Mouse (Mus musculus) CH12.LX (cell line): ENCODE measurements at regions not wholly inside any gene's neighbourhood (a gene's known extent, or its start where the extent isn't known, plus 50 kb on each side); places are given as distances from the start of the nearest gene placed in this dataset.
A peak's percentile ranks its signal among the peaks of the same experiment; 100 is the strongest.

ENCODE experiments used
- DNase-seq: peaks from one replicate; pipeline ENCODE4 v3.0.0-alpha.2; 2013; ENCODE audit errors: extremely low read depth
- H3K27ac ChIP-seq: 2 replicates; pipeline ENCODE4 v1.5.1; 2012; ENCODE audit warnings: low read depth, mild to moderate bottlenecking, control low read depth, moderate library complexity; ENCODE audit not compliant: insufficient read depth
- H3K27me3 ChIP-seq: replicated peaks from 2 replicates; pipeline ENCODE3; 2012; ENCODE audit warnings: inconsistent platforms
- H3K36me3 ChIP-seq, 2 experiments: replicated peaks in 1 of 2; 2 replicates each; pipeline versions ENCODE3 to v1.6.1; 2012; ENCODE audit warnings: inconsistent platforms in 1 of 2, low read length in 1 of 2, mild to moderate bottlenecking in 1 of 2, mixed read lengths in 1 of 2, moderate library complexity in 1 of 2; ENCODE audit not compliant: control insufficient read depth in 1 of 2, insufficient read depth in 1 of 2
- H3K4me1 ChIP-seq, 2 experiments: 2 replicates each; pipeline ENCODE4 v1.6.1; 2012; ENCODE audit warnings: inconsistent platforms in 1 of 2, moderate library complexity in 1 of 2; ENCODE audit not compliant: insufficient read depth in 2 of 2, control insufficient read depth in 1 of 2
- H3K4me2 ChIP-seq: 2 replicates; pipeline ENCODE4 v1.6.1; 2012; ENCODE audit warnings: low read depth, mild to moderate bottlenecking, control low read depth; ENCODE audit not compliant: poor library complexity, insufficient read depth, severe bottlenecking
- H3K4me3 ChIP-seq, 3 experiments: fragments of 150-350 bp in 1 of 3; sonication (generic) in 1 of 3; replicated peaks in 1 of 3; 2 replicates each; pipeline versions ENCODE3 to v1.5.1; 2011 to 2012; ENCODE audit warnings: low read depth in 2 of 3, low read length in 2 of 3, mild to moderate bottlenecking in 2 of 3, moderate library complexity in 2 of 3, control low read depth in 1 of 3, improper control_type of control experiment in 1 of 3, inconsistent platforms in 1 of 3, mixed read lengths in 1 of 3; ENCODE audit not compliant: poor library complexity in 1 of 3
- H3K79me2 ChIP-seq: replicated peaks from 2 replicates; pipeline ENCODE4 v1.6.1; 2012; ENCODE audit warnings: mild to moderate bottlenecking, moderate library complexity; ENCODE audit not compliant: control insufficient read depth, poor library complexity, insufficient read depth, severe bottlenecking; ENCODE audit errors: extremely low read depth
- H3K9ac ChIP-seq: 2 replicates; pipeline ENCODE4 v1.6.1; 2012; ENCODE audit warnings: low read depth, mild to moderate bottlenecking, control low read depth, moderate library complexity; ENCODE audit not compliant: insufficient read depth
- H3K9me3 ChIP-seq: replicated peaks from 2 replicates; pipeline ENCODE3; 2012; ENCODE audit warnings: low read length, inconsistent platforms, mixed read lengths
- BHLHE40 ChIP-seq: IDR thresholded peaks from 2 replicates; pipeline ENCODE4 v1.6.1; 2011; ENCODE audit warnings: mild to moderate bottlenecking, low read depth, low read length, improper control_type of control experiment
- CHD1 ChIP-seq: IDR thresholded peaks from 2 replicates; pipeline ENCODE4 v1.6.1; 2012; ENCODE audit warnings: low read depth, low read length, improper control_type of control experiment, inconsistent platforms
- CHD2 ChIP-seq: IDR thresholded peaks from 2 replicates; pipeline ENCODE4 v1.6.1; 2011; ENCODE audit warnings: low read length, improper control_type of control experiment
- E2F4 ChIP-seq: IDR thresholded peaks from 2 replicates; pipeline ENCODE4 v1.6.1; 2011; ENCODE audit warnings: low read depth, low read length, improper control_type of control experiment; ENCODE audit not compliant: insufficient replicate concordance
- EP300 ChIP-seq: IDR thresholded peaks from 2 replicates; pipeline ENCODE4 v1.6.1; 2011; ENCODE audit warnings: low read length, improper control_type of control experiment
- GABPA ChIP-seq: IDR thresholded peaks from 2 replicates; pipeline ENCODE4 v1.6.1; 2012; ENCODE audit warnings: low read depth, low read length, improper control_type of control experiment, inconsistent platforms; ENCODE audit not compliant: insufficient replicate concordance
- HCFC1 ChIP-seq: IDR thresholded peaks from 2 replicates; pipeline ENCODE4 v1.6.1; 2012; ENCODE audit warnings: low read depth, mild to moderate bottlenecking, inconsistent platforms, low read length, improper control_type of control experiment
- JUN ChIP-seq: IDR thresholded peaks from 2 replicates; pipeline ENCODE4 v1.6.1; 2011; ENCODE audit warnings: low read depth, mild to moderate bottlenecking, low read length, improper control_type of control experiment, moderate library complexity; ENCODE audit not compliant: insufficient read depth
- MAFK ChIP-seq: IDR thresholded peaks from 2 replicates; pipeline ENCODE4 v1.6.1; 2011; ENCODE audit warnings: low read length, improper control_type of control experiment; ENCODE audit not compliant: insufficient replicate concordance
- MAX ChIP-seq: IDR thresholded peaks from 2 replicates; pipeline ENCODE4 v1.6.1; 2011; ENCODE audit warnings: low read length, improper control_type of control experiment
- MAZ ChIP-seq: IDR thresholded peaks from 2 replicates; pipeline ENCODE4 v1.6.1; 2012; ENCODE audit warnings: low read depth, mild to moderate bottlenecking, inconsistent platforms, low read length, improper control_type of control experiment, moderate library complexity
- MEF2A ChIP-seq: IDR thresholded peaks from 2 replicates; pipeline ENCODE4 v1.6.1; 2014; ENCODE audit warnings: low read depth, mild to moderate bottlenecking, inconsistent platforms, low read length, improper control_type of control experiment, borderline replicate concordance
- MXI1 ChIP-seq: IDR thresholded peaks from 2 replicates; pipeline ENCODE4 v1.6.1; 2011; ENCODE audit warnings: mild to moderate bottlenecking, low read depth, low read length, improper control_type of control experiment
- MYC ChIP-seq: IDR thresholded peaks from 2 replicates; pipeline ENCODE4 v1.6.1; 2011; ENCODE audit warnings: low read depth, mild to moderate bottlenecking, improper control_type of control experiment, low read length
- NELFE ChIP-seq: IDR thresholded peaks from 2 replicates; pipeline ENCODE4 v1.6.1; 2011; ENCODE audit warnings: low read depth, low read length, improper control_type of control experiment
- PAX5 ChIP-seq: IDR thresholded peaks from 2 replicates; pipeline ENCODE4 v1.6.1; 2012; ENCODE audit warnings: low read length, inconsistent platforms, mixed read lengths
- RCOR1 ChIP-seq: conservative IDR thresholded peaks from 2 replicates; pipeline ENCODE4 v1.6.1; 2012; ENCODE audit warnings: low read depth, mild to moderate bottlenecking, inconsistent platforms, low read length, improper control_type of control experiment
- SIN3A ChIP-seq: IDR thresholded peaks from 2 replicates; pipeline ENCODE4 v1.6.1; 2012; ENCODE audit warnings: low read length, improper control_type of control experiment, inconsistent platforms
- SMC3 ChIP-seq: IDR thresholded peaks from 2 replicates; pipeline ENCODE4 v1.6.1; 2011; ENCODE audit warnings: low read depth, low read length, improper control_type of control experiment
- TCF12 ChIP-seq: IDR thresholded peaks from 2 replicates; pipeline ENCODE4 v1.6.1; 2014; ENCODE audit warnings: low read depth, mild to moderate bottlenecking, inconsistent platforms, low read length, improper control_type of control experiment
- USF2 ChIP-seq: conservative IDR thresholded peaks from 2 replicates; pipeline ENCODE4 v1.6.1; 2011; ENCODE audit warnings: low read depth, low read length, improper control_type of control experiment
- ZC3H11A ChIP-seq: IDR thresholded peaks from 2 replicates; pipeline ENCODE4 v1.6.1; 2012; ENCODE audit warnings: low read depth, mild to moderate bottlenecking, inconsistent platforms, low read length, improper control_type of control experiment
- ZNF384 ChIP-seq: IDR thresholded peaks from 2 replicates; pipeline ENCODE4 v1.6.1; 2012; ENCODE audit warnings: low read depth, low read length, improper control_type of control experiment, inconsistent platforms
- dilution Hi-C: fragments of 300-500 bp; cut with MboI; formaldehyde crosslinking; loops from 2 replicates; pipeline ENCODE4 v1.14.3; 2020; ENCODE audit warnings: low sequenced_read_pairs; ENCODE audit not compliant: extremely low pct_unique_long_range_greater_than_20kb, extremely low pct_ligation_motif_present
- in situ Hi-C: fragments of 300-500 bp; cut with MboI; formaldehyde crosslinking; loops from 3 replicates; pipeline ENCODE4 v1.14.3; 2019; ENCODE audit warnings: low sequenced_read_pairs, low pct_ligation_motif_present, low pct_unique_long_range_greater_than_20kb, mixed read lengths

DNA sequence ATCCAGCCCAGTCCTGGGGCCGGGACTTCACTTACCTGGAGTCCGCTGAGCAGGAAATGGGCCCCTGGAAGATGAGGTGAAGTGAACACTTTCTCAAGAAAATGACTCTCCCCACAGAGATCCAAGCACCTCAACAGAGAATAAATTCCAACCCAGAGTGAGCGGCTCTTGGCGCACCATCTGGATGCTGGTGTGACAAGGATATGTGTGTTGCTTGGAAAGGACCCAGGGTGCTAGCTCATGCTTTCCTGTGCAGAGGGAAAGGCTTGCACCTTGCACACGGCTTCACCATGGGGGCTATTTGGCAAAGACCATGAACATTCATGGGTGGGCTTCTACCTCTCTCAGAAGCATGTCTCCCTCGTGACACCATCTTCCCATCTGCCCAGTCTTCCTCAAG lies 151.7 kb downstream of the Zfp36l1 start:
- DNase-seq = no peak
- Histone ChIP-seq H3K79me2 (no peaks in the 10 kb centered on the region), H3K4me3 (no peak overlapping the region), H3K4me1 (peaks cover 38 to 68% of the 10 kb centered on the region in 2 experiments), H3K36me3 (no peaks in the 10 kb centered on the region), H3K9ac (no peak overlapping the region), H3K4me2 (no peak overlapping the region), H3K27ac (no peak overlapping the region; the same call in 1 of the 2 replicates), H3K9me3 (peaks cover 4% of the 10 kb centered on the region), H3K27me3 (no peaks in the 10 kb centered on the region)
- in situ Hi-C loops = loop anchor here (5.0 kb wide), 1 partner anchor 124 kb away; no protein-coding TSS in a partner anchor
- dilution Hi-C loops = no loop called here
- TF ChIP-seq TCF12 = 0 out of 2 replicates have a peak, but pooled peaks have one; percentile 10
- no peak for TF ChIP-seq ZC3H11A
- TF ChIP-seq MAFK = no peak
- no peak for TF ChIP-seq E2F4

GRCm38 (mm10) chr12:79960446-79960845 lies 152.4 kb downstream of the Zfp36l1 start:
- Histone ChIP-seq H3K9me3 (peaks cover 4% of the 10 kb centered on the region), H3K27me3 (no peaks in the 10 kb centered on the region), H3K79me2 (no peaks in the 10 kb centered on the region), H3K27ac (peak overlapping the region; percentile 96), H3K4me2 (no peak overlapping the region), H3K4me3 (no peak overlapping the region), H3K36me3 (no peaks in the 10 kb centered on the region), H3K4me1 (peaks cover 38 to 65% of the 10 kb centered on the region in 2 experiments), H3K9ac (peak overlapping the region; percentile 38; the same call in 1 of the 2 replicates)
- no peak for DNase-seq
- dilution Hi-C loops = no loop called here
- in situ Hi-C loops = loop anchor here (5.0 kb wide), 1 partner anchor 123 kb away; no protein-coding TSS in a partner anchor
- no peak for TF ChIP-seq MEF2A
- TF ChIP-seq HCFC1 = 0 out of 2 replicates have a peak, but pooled peaks have one; percentile 2

- Histone ChIP-seq H3K4me3 (peak overlapping the region in 1 of 3 experiments; percentile 14), H3K27ac (peak overlapping the region; percentile 96), H3K4me1 (peaks cover 38 to 69% of the 10 kb centered on the region in 2 experiments), H3K27me3 (no peaks in the 10 kb centered on the region), H3K79me2 (no peaks in the 10 kb centered on the region), H3K9me3 (peaks cover 4% of the 10 kb centered on the region), H3K4me2 (peak overlapping the region; percentile 37; the same call in 1 of the 2 replicates), H3K36me3 (no peaks in the 10 kb centered on the region), H3K9ac (peak overlapping the region; percentile 51)
- DNase-seq = peak; percentile 91
- in situ Hi-C loops = loop anchor here (5.0 kb wide), 1 partner anchor 122 kb away; no protein-coding TSS in a partner anchor
- dilution Hi-C loops = no loop called here
- peak; percentile 86 for TF ChIP-seq EP300
- TF ChIP-seq HCFC1 = 0 out of 2 replicates have a peak, but pooled peaks have one; percentile 7
- peak; percentile 29; the same call in 1 of the 2 replicates for TF ChIP-seq USF2
- peak; percentile 84; the same call in 1 of the 2 replicates for TF ChIP-seq MYC
- TF ChIP-seq MAX = peak; percentile 89
- TF ChIP-seq SMC3 = no peak
- no peak for TF ChIP-seq CHD1
- no peak for TF ChIP-seq PAX5
- peak; percentile 46; the same call in 1 of the 2 replicates for TF ChIP-seq MXI1
- peak; percentile 70 for TF ChIP-seq SIN3A
- no peak for TF ChIP-seq NELFE
- TF ChIP-seq RCOR1 = peak; percentile 79
- TF ChIP-seq JUN = no peak
- TF ChIP-seq BHLHE40 = peak; percentile 71
- peak; percentile 31; the same call in 1 of the 2 replicates for TF ChIP-seq ZNF384
- TF ChIP-seq CHD2 = peak; percentile 73
- peak; percentile 15; the same call in 1 of the 2 replicates for TF ChIP-seq MAZ
- no peak for TF ChIP-seq GABPA
- no peak for TF ChIP-seq MAFK
Measured at GRCm38 (mm10) chr12:79959540-79960305, 153.1 kb downstream of the Zfp36l1 start.
